In genomic region chr8:80857128-80857527, GRCm38 (mm10) we compare ENCODE assay signal across 15 mouse cellular contexts. TPM values are rescaled to one million over a fixed set of nuclear protein-coding genes. Genes with fewer than 3 reads are reported as not detected.
DNase-seq lines count a peak whose midpoint lies in the region; ATAC-seq and TF ChIP-seq lines count a peak whose summit lies in the region.
"Had no signal": no experiment of that assay in that cellular context is flagged by ENCODE, and none has a peak within 500 bp of the region (broad histone marks: within the 10 kb centered on the region; RNA-seq: fewer than 3 reads in every experiment).

No protein-coding gene starts in this region.

- WGBS in intestine, postnatal 0 days = 53% methylated on average over 3 of the region's 3 CpGs
- WGBS in intestine, embryonic 16.5 days = 54% methylated on average over 3 of the region's 3 CpGs
- 38% methylated on average over 3 of the region's 3 CpGs for WGBS in lung, postnatal 0 days

- TF ChIP-seq EP300 in lung, postnatal 0 days (IDR thresholded peaks at IDR 0.05) = peak; percentile 43; the same call in 1 of the 2 replicates

- no peaks in the 10 kb centered on the region for H3K27me3 ChIP-seq in intestine, postnatal 0 days (replicated peaks; ENCODE audit: control insufficient read depth, insufficient read depth, low read length)
- no peaks in the 10 kb centered on the region for H3K27me3 ChIP-seq in intestine, embryonic 16.5 days (replicated peaks; ENCODE audit: control insufficient read depth, insufficient read depth, low read length)
- no peaks in the 10 kb centered on the region for H3K27me3 ChIP-seq in lung, postnatal 0 days (replicated peaks; ENCODE audit: insufficient read depth, low read length)
- H3K27me3 ChIP-seq: embryonic facial prominence, embryonic 13.5 days; forebrain, embryonic 13.5 days; liver, embryonic 13.5 days; midbrain, embryonic 13.5 days had no signal

- no peak for DNase-seq in gastrocnemius, adult 2 months
- DNase-seq in gastrocnemius, postnatal 4 days (ENCODE audit: low spot score in 2 of 2) = no peak
- DNase-seq in lung, postnatal 0 days (ENCODE audit: low spot score) = no peak
- DNase-seq in lung, postnatal 36 days = no peak
- no peak for DNase-seq in layer of hippocampus, postnatal 10 days (ENCODE audit: low spot score in 2 of 2)
- DNase-seq in adrenal gland, postnatal 10 days = no peak
- DNase-seq: adrenal gland, adult 8-10 months; B cell, adult 2 months; liver, embryonic 13.5 days had no signal

- intact Hi-C loops in gastrocnemius, adult 2 months (cut with DNase I) = no loop called here

- no peak for ATAC-seq in intestine, postnatal 0 days
- no peak for ATAC-seq in intestine, embryonic 16.5 days
- ATAC-seq in lung, postnatal 0 days = no peak

- H3K27ac ChIP-seq in gastrocnemius, adult 2 months = peak overlapping the region; percentile 54
- H3K27ac ChIP-seq in intestine, postnatal 0 days (ENCODE audit: low read depth, low read length) = no peak overlapping the region
- H3K27ac ChIP-seq in intestine, embryonic 16.5 days (ENCODE audit: low read length) = no peak overlapping the region
- H3K27ac ChIP-seq in lung, postnatal 0 days (ENCODE audit: low read length) = peak overlapping the region; percentile 16; the same call in 1 of the 2 replicates
- H3K27ac ChIP-seq: forebrain, embryonic 13.5 days; liver, embryonic 13.5 days; midbrain, embryonic 13.5 days had no signal

- H3K9ac ChIP-seq in intestine, postnatal 0 days (ENCODE audit: low read depth, low read length) = no peak overlapping the region
- no peak overlapping the region for H3K9ac ChIP-seq in intestine, embryonic 16.5 days (ENCODE audit: low read depth, low read length)
- no peak overlapping the region for H3K9ac ChIP-seq in lung, postnatal 0 days (replicated peaks; ENCODE audit: low read depth)
- H3K9ac ChIP-seq: embryonic facial prominence, embryonic 13.5 days; forebrain, embryonic 13.5 days; liver, embryonic 13.5 days; midbrain, embryonic 13.5 days had no signal

- no peaks in the 10 kb centered on the region for H3K9me3 ChIP-seq in intestine, postnatal 0 days (ENCODE audit: control insufficient read depth)
- H3K9me3 ChIP-seq in intestine, embryonic 16.5 days (ENCODE audit: control insufficient read depth, low read length) = no peaks in the 10 kb centered on the region
- H3K9me3 ChIP-seq in lung, postnatal 0 days (ENCODE audit: low read length) = no peaks in the 10 kb centered on the region
- H3K9me3 ChIP-seq: embryonic facial prominence, embryonic 13.5 days; forebrain, embryonic 13.5 days; liver, embryonic 13.5 days; midbrain, embryonic 13.5 days had no signal

- no peak overlapping the region for H3K4me3 ChIP-seq in gastrocnemius, adult 2 months
- no peak overlapping the region for H3K4me3 ChIP-seq in intestine, postnatal 0 days (ENCODE audit: low read depth, low read length)
- no peak overlapping the region for H3K4me3 ChIP-seq in intestine, embryonic 16.5 days (ENCODE audit: low read length)
- H3K4me3 ChIP-seq in lung, postnatal 0 days (ENCODE audit: low read depth, low read length) = no peak overlapping the region
- H3K4me3 ChIP-seq: embryonic facial prominence, embryonic 13.5 days; forebrain, embryonic 13.5 days; liver, embryonic 13.5 days; midbrain, embryonic 13.5 days; myocyte had no signal

- 0 out of 2 replicates have a peak overlapping the region, but pooled peaks have one; percentile 9 for H3K4me2 ChIP-seq in intestine, postnatal 0 days (replicated peaks; ENCODE audit: low read depth)
- H3K4me2 ChIP-seq in intestine, embryonic 16.5 days (ENCODE audit: low read depth, low read length) = no peak overlapping the region
- no peak overlapping the region for H3K4me2 ChIP-seq in lung, postnatal 0 days (replicated peaks; ENCODE audit: low read depth, low read length)
- H3K4me2 ChIP-seq: embryonic facial prominence, embryonic 13.5 days; liver, embryonic 13.5 days; midbrain, embryonic 13.5 days had no signal

- peaks cover 7% of the 10 kb centered on the region; the same call in 1 of the 2 replicates for H3K4me1 ChIP-seq in intestine, postnatal 0 days (replicated peaks; ENCODE audit: control insufficient read depth, insufficient read depth, low read length)
- peaks cover 35% of the 10 kb centered on the region for H3K4me1 ChIP-seq in intestine, embryonic 16.5 days (ENCODE audit: control insufficient read depth, insufficient read depth, low read length)
- H3K4me1 ChIP-seq in lung, postnatal 0 days (ENCODE audit: insufficient read depth, low read depth, low read length) = peaks cover 10% of the 10 kb centered on the region

- no peak for TF ChIP-seq CTCF in gastrocnemius, adult 2 months (IDR thresholded peaks at IDR 0.05)
- TF ChIP-seq CTCF in intestine, postnatal 0 days (IDR thresholded peaks at IDR 0.05; ENCODE audit: low read depth) = no peak
- no peak for TF ChIP-seq CTCF in lung, postnatal 0 days (IDR thresholded peaks at IDR 0.05)

- no peaks in the 10 kb centered on the region for H3K36me3 ChIP-seq in intestine, postnatal 0 days (ENCODE audit: control insufficient read depth, insufficient read depth)
- H3K36me3 ChIP-seq in intestine, embryonic 16.5 days (ENCODE audit: control insufficient read depth, insufficient read depth, low read length) = no peaks in the 10 kb centered on the region
- H3K36me3 ChIP-seq in lung, postnatal 0 days (ENCODE audit: insufficient read depth, low read length) = no peaks in the 10 kb centered on the region
- H3K36me3 ChIP-seq: midbrain, embryonic 13.5 days had no signal

RNA-seq across cellular contexts. Expression of gene Gab1, which starts 23.2 kb away (rescaled TPM):
- 10 to 100 TPM; 11.7 to 14.3 TPM for total RNA-seq in gastrocnemius, adult 2 months (2021)
- total RNA-seq in gastrocnemius, postnatal 4 days (2021) = 10 to 100 TPM; 32.3 to 36.0 TPM
- 8.9 and 9.1 TPM in 2 replicates for polyA plus RNA-seq in intestine, postnatal 0 days (2015; fragmentation: Nextera tagmentation; extraction: Ambion mirVana)
- polyA plus RNA-seq in intestine, embryonic 16.5 days (2015; fragmentation: Nextera tagmentation; extraction: Ambion mirVana) = 9.0 and 10.5 TPM in 2 replicates
- polyA plus RNA-seq in lung, postnatal 0 days (2015; fragmentation: Nextera tagmentation; extraction: Ambion mirVana) = 16.9 and 18.9 TPM in 2 replicates
- total RNA-seq in layer of hippocampus, postnatal 10 days (2021) = 10 to 100 TPM; 17.4 to 18.6 TPM
- 10 to 100 TPM; 18.4 to 24.3 TPM for total RNA-seq in adrenal gland, postnatal 10 days (2021)

Comparison
In these comparisons a context has a peak if more than half of its experiments do, and no peak if none do; other contexts are left out.
1. H3K27ac ChIP-seq: peak in gastrocnemius, adult 2 months (single experiment) and lung, postnatal 0 days (single experiment); none in intestine, postnatal 0 days (single experiment) and intestine, embryonic 16.5 days (single experiment).